Mouse (Mus musculus) kidney, adult 2 months (tissue): ENCODE data around the gene Pitpnb.

ENCODE experiments used
- CTCF ChIP-seq: fragments of 200-500 bp; conservative IDR thresholded peaks from 2 replicates; pipeline ENCODE4 v1.5.1; 2011; ENCODE audit warnings: low read depth, mild to moderate bottlenecking, control low read depth, low read length, moderate library complexity, mixed read lengths; ENCODE audit not compliant: insufficient read depth, insufficient read length
- POLR2A ChIP-seq: fragments of 200-500 bp; IDR thresholded peaks from one replicate; pipeline ENCODE4 v1.6.1; 2011; ENCODE audit warnings: low read depth, low read length, control low read depth

- TF ChIP-seq POLR2A (no peak), CTCF (no peak)
Observed at GRCm38 (mm10) chr5:111421424-111421823, 90.9 kb downstream of the Pitpnb start.
